8 mouse cellular contexts compared by ENCODE assay signal in the genomic region with DNA sequence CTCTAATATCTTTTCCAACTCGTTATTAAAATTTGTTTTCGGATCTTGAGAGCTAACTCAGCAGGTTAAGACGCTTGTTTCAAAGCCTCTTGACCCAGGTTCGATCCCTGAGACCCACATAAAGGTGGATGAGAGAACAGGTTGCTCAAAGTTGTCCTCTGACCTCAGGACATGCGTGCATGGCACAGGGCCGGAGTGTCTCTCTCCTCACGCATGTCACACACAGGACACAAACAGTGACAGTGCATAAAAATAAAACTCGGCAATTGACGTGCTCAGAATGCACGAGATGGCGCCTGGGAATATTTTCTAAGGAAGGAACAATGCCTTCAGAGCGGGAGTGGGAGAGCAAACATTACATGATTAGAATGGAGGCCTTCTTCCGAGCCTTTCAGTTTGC. TPM values are rescaled to one million over a fixed set of nuclear protein-coding genes. Genes with fewer than 3 reads are reported as not detected.
DNase-seq lines count a peak whose midpoint lies in the region; ATAC-seq and TF ChIP-seq lines count a peak whose summit lies in the region.

No protein-coding gene starts in this region.

- H3K4me2 ChIP-seq in heart, embryonic 11.5 days = peak overlapping the region; percentile 43
- peak overlapping the region; percentile 38; the same call in 1 of the 2 replicates for H3K4me2 ChIP-seq in kidney, postnatal 0 days (ENCODE audit: low read length)
- peak overlapping the region; percentile 51 for H3K4me2 ChIP-seq in lung, postnatal 0 days (replicated peaks; ENCODE audit: low read depth, low read length)

- H3K36me3 ChIP-seq in heart, embryonic 11.5 days (ENCODE audit: control insufficient read depth, insufficient read depth, low read length) = no peaks in the 10 kb centered on the region
- 0 out of 2 replicates have a peak, but pooled peaks cover 3% of the 10 kb centered on the region for H3K36me3 ChIP-seq in kidney, postnatal 0 days (ENCODE audit: insufficient read depth, low read length)
- no peaks in the 10 kb centered on the region for H3K36me3 ChIP-seq in lung, postnatal 0 days (ENCODE audit: insufficient read depth, low read length)

- no peak for ATAC-seq in heart, embryonic 11.5 days (replicated peaks; ENCODE audit: insufficient number of reproducible peaks, low FRiP score, low TSS enrichment)
- no peak for ATAC-seq in kidney, postnatal 0 days (replicated peaks; ENCODE audit: low FRiP score, low read depth)
- ATAC-seq in lung, postnatal 0 days = peak; percentile 37

- no peak for DNase-seq in heart, postnatal 36 days
- no peak for DNase-seq in kidney, postnatal 0 days (ENCODE audit: low spot score)
- DNase-seq in kidney, adult 8-10 months = no peak
- no peak for DNase-seq in lung, postnatal 0 days (ENCODE audit: low spot score)
- no peak for DNase-seq in adipocyte (ENCODE audit: low spot score)
- DNase-seq in spleen, adult 12 weeks (ENCODE audit: low spot score) = no peak

- intact Hi-C loops in heart, postnatal 36 days (cut with DNase I) = loop anchor here (5.0 to 10.0 kb wide), 3 partner anchors 178 to 845 kb away; no protein-coding TSS in a partner anchor

- H3K4me1 ChIP-seq in heart, embryonic 11.5 days (ENCODE audit: control insufficient read depth, insufficient read depth, low read length) = no peaks in the 10 kb centered on the region
- H3K4me1 ChIP-seq in kidney, postnatal 0 days (replicated peaks; ENCODE audit: insufficient read depth, low read length) = no peaks in the 10 kb centered on the region
- H3K4me1 ChIP-seq in brown adipose tissue, adult 24 weeks (ENCODE audit: control insufficient read depth, insufficient read depth, insufficient read length, low read length) = peaks cover 3% of the 10 kb centered on the region
- no peaks in the 10 kb centered on the region for H3K4me1 ChIP-seq in lung, postnatal 0 days (ENCODE audit: insufficient read depth, low read depth, low read length)

- peak overlapping the region; percentile 52; the same call in 1 of the 2 replicates for H3K9ac ChIP-seq in heart, embryonic 11.5 days (ENCODE audit: low read depth, low read length)
- no peak overlapping the region for H3K9ac ChIP-seq in kidney, postnatal 0 days (ENCODE audit: low read depth, low read length)
- H3K9ac ChIP-seq in lung, postnatal 0 days (replicated peaks; ENCODE audit: low read depth) = 0 out of 2 replicates have a peak overlapping the region, but pooled peaks have one; percentile 26

- H3K27me3 ChIP-seq in heart, embryonic 11.5 days (ENCODE audit: control insufficient read depth, insufficient read depth, low read length) = no peaks in the 10 kb centered on the region
- no peaks in the 10 kb centered on the region for H3K27me3 ChIP-seq in kidney, postnatal 0 days (ENCODE audit: insufficient read depth, low read length)
- no peaks in the 10 kb centered on the region for H3K27me3 ChIP-seq in lung, postnatal 0 days (replicated peaks; ENCODE audit: insufficient read depth, low read length)

- WGBS in heart, embryonic 11.5 days (ENCODE audit: insufficient replicate concordance) = 88% methylated on average over 13 of the region's 13 CpGs
- 86% methylated on average over 13 of the region's 13 CpGs for whole genome bisulfite sequencing in kidney, postnatal 0 days
- 64% methylated on average over 13 of the region's 13 CpGs for WGBS in lung, postnatal 0 days

- no peak for TF ChIP-seq CTCF in kidney, postnatal 0 days (IDR thresholded peaks at IDR 0.05; ENCODE audit: low read depth)
- TF ChIP-seq CTCF in lung, postnatal 0 days (IDR thresholded peaks at IDR 0.05) = no peak

- no peak for TF ChIP-seq EP300 in lung, postnatal 0 days (IDR thresholded peaks at IDR 0.05)

- H3K27ac ChIP-seq in heart, embryonic 11.5 days (ENCODE audit: low read depth, low read length) = no peak overlapping the region; the same call in 1 of the 2 replicates
- 0 out of 2 replicates have a peak overlapping the region, but pooled peaks have one; percentile 25 for H3K27ac ChIP-seq in kidney, postnatal 0 days
- H3K27ac ChIP-seq in brown adipose tissue, adult 24 weeks (replicated peaks; ENCODE audit: low read depth, low read length) = peak overlapping the region; percentile 73
- peak overlapping the region; percentile 77 for H3K27ac ChIP-seq in lung, postnatal 0 days (ENCODE audit: low read length)

- H3K9me3 ChIP-seq in heart, embryonic 11.5 days (replicated peaks; ENCODE audit: control insufficient read depth, low read length) = no peaks in the 10 kb centered on the region
- H3K9me3 ChIP-seq in kidney, postnatal 0 days (replicated peaks; ENCODE audit: low read length) = no peaks in the 10 kb centered on the region
- H3K9me3 ChIP-seq in lung, postnatal 0 days (ENCODE audit: low read length) = no peaks in the 10 kb centered on the region

- H3K4me3 ChIP-seq in heart, embryonic 11.5 days (ENCODE audit: low read depth, low read length) = no peak overlapping the region
- 0 out of 2 replicates have a peak overlapping the region, but pooled peaks have one; percentile 2 for H3K4me3 ChIP-seq in kidney, postnatal 0 days (replicated peaks; ENCODE audit: low read depth, low read length)
- H3K4me3 ChIP-seq in brown adipose tissue, adult 24 weeks (ENCODE audit: insufficient read depth, low read depth, low read length) = peak overlapping the region; percentile 59
- H3K4me3 ChIP-seq in lung, postnatal 0 days (ENCODE audit: low read depth, low read length) = peak overlapping the region; percentile 28

RNA-seq across cellular contexts. Expression of gene Hmgb2, which starts 18.5 kb away (rescaled TPM):
- 288 and 289 TPM in 2 replicates for polyA plus RNA-seq in heart, embryonic 11.5 days (2014; fragmentation: Nextera tagmentation; extraction: Ambion mirVana)
- total RNA-seq in heart, postnatal 36 days (2021) = 10 to 100 TPM; 13.2 to 22.2 TPM
- polyA plus RNA-seq in kidney, postnatal 0 days (2015; fragmentation: Nextera tagmentation; extraction: Ambion mirVana) = 307 and 357 TPM in 2 replicates
- 2.1 and 4.9 TPM in 2 replicates for polyA plus RNA-seq in brown adipose tissue, adult 24 weeks (2012; ENCODE audit: insufficient read depth, insufficient read length, missing spikeins)
- 94.8 and 106 TPM in 2 replicates for polyA plus RNA-seq in lung, postnatal 0 days (2015; fragmentation: Nextera tagmentation; extraction: Ambion mirVana)

RNA-seq across cellular contexts. Expression of gene Sap30, which starts 42.6 kb away (rescaled TPM):
- 48.6 and 50.4 TPM in 2 replicates for polyA plus RNA-seq in heart, embryonic 11.5 days (2014; fragmentation: Nextera tagmentation; extraction: Ambion mirVana)
- 10 to 100 TPM; 13.3 to 17.8 TPM for total RNA-seq in heart, postnatal 36 days (2021)
- 25.8 and 35.4 TPM in 2 replicates for polyA plus RNA-seq in kidney, postnatal 0 days (2015; fragmentation: Nextera tagmentation; extraction: Ambion mirVana)
- 3.9 and 6.5 TPM in 2 replicates for polyA plus RNA-seq in brown adipose tissue, adult 24 weeks (2012; ENCODE audit: insufficient read depth, insufficient read length, missing spikeins)
- 17.3 and 18.5 TPM in 2 replicates for polyA plus RNA-seq in lung, postnatal 0 days (2015; fragmentation: Nextera tagmentation; extraction: Ambion mirVana)

Comparison
In these comparisons a context has a peak if more than half of its experiments do, and no peak if none do; other contexts are left out.
1. RNA of gene Hmgb2, which starts 18.5 kb away (polyA plus RNA-seq): 307 to 357 TPM in kidney, postnatal 0 days, 288 to 289 TPM in heart, embryonic 11.5 days and 94.8 to 106 TPM in lung, postnatal 0 days; 2.1 to 4.9 TPM in brown adipose tissue, adult 24 weeks; every median in the first group is over 10 times any median in the second.
2. Peak in every context shown above with its lines, with median percentiles within 50 percentile points of each other: H3K4me2 ChIP-seq.